ENCODE assay signal across 16 mouse cellular contexts in the genomic region with DNA sequence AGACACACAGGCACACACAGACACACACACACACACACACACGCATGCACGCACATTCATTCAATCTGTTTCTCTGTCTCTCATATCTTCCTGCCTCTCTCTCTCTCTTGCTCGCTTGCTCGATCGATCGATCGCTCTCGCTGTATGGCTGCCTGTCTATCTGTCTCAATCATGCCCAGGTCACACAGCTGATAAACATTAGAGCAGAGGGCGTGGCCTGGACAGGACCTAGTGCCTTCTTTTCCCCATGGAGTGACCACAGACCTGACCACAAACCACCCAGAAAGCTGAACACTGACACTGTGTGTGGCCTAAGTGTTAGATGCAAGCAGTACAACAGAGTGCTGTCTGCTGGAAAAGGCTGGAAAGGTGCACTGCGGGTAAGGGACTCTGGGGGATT.
A peak's percentile ranks its signal among the peaks of the same experiment; 100 is the strongest.
DNase-seq lines count a peak whose midpoint lies in the region; ATAC-seq and TF ChIP-seq lines count a peak whose summit lies in the region.
"Had no signal": no experiment of that assay in that cellular context is flagged by ENCODE, and none has a peak within 500 bp of the region (broad histone marks: within the 10 kb centered on the region; RNA-seq: fewer than 3 reads in every experiment).

No protein-coding gene starts in this region.

- peaks cover 61% of the 10 kb centered on the region for H3K4me1 ChIP-seq in heart, embryonic 12.5 days (replicated peaks)
- no peaks in the 10 kb centered on the region for H3K4me1 ChIP-seq in midbrain, embryonic 11.5 days (ENCODE audit: control insufficient read depth, insufficient read depth, low read length)
- H3K4me1 ChIP-seq in midbrain, postnatal 0 days (ENCODE audit: insufficient read depth, low read length): no peaks in the 10 kb centered on the region
- H3K4me1 ChIP-seq in liver, embryonic 12.5 days: peaks cover 33% of the 10 kb centered on the region
- H3K4me1 ChIP-seq: hindbrain, embryonic 12.5 days had no signal

- H3K27ac ChIP-seq in heart, embryonic 12.5 days (ENCODE audit: poor library complexity, severe bottlenecking): peak overlapping the region; percentile 64
- H3K27ac ChIP-seq in midbrain, embryonic 11.5 days (ENCODE audit: low read depth, low read length): no peak overlapping the region
- H3K27ac ChIP-seq in midbrain, postnatal 0 days (ENCODE audit: low read depth, low read length): no peak overlapping the region
- H3K27ac ChIP-seq in liver, embryonic 12.5 days: no peak overlapping the region
- H3K27ac ChIP-seq: hindbrain, embryonic 12.5 days; left cerebral cortex, adult 2 months had no signal

- no peak for TF ChIP-seq CTCF in midbrain, postnatal 0 days (IDR thresholded peaks at IDR 0.05)

- peaks cover 42% of the 10 kb centered on the region for H3K36me3 ChIP-seq in heart, embryonic 12.5 days
- no peaks in the 10 kb centered on the region for H3K36me3 ChIP-seq in midbrain, embryonic 11.5 days (ENCODE audit: control insufficient read depth, insufficient read depth, low read length)
- no peaks in the 10 kb centered on the region for H3K36me3 ChIP-seq in midbrain, postnatal 0 days (ENCODE audit: insufficient read depth, low read length)
- H3K36me3 ChIP-seq in liver, embryonic 12.5 days: no peaks in the 10 kb centered on the region
- H3K36me3 ChIP-seq: hindbrain, embryonic 12.5 days had no signal

- WGBS in heart, embryonic 12.5 days: 68% methylated on average over 10 of the region's 10 CpGs
- WGBS in midbrain, embryonic 11.5 days: 90% methylated on average over 10 of the region's 10 CpGs
- WGBS in midbrain, postnatal 0 days: 89% methylated on average over 10 of the region's 10 CpGs
- WGBS in liver, embryonic 12.5 days (ENCODE audit: insufficient replicate concordance): 23% methylated on average over 10 of the region's 10 CpGs

- no peaks in the 10 kb centered on the region for H3K9me3 ChIP-seq in heart, embryonic 12.5 days (replicated peaks)
- no peaks in the 10 kb centered on the region for H3K9me3 ChIP-seq in midbrain, embryonic 11.5 days (ENCODE audit: control insufficient read depth, low read length)
- no peaks in the 10 kb centered on the region for H3K9me3 ChIP-seq in midbrain, postnatal 0 days (ENCODE audit: low read length)
- no peaks in the 10 kb centered on the region for H3K9me3 ChIP-seq in liver, embryonic 12.5 days (replicated peaks)
- H3K9me3 ChIP-seq: hindbrain, embryonic 12.5 days; megakaryocyte, embryonic 14.5 days had no signal

- intact Hi-C loops in heart, postnatal 10 days (cut with DNase I): no loop called here

- no peaks in the 10 kb centered on the region for H3K27me3 ChIP-seq in heart, embryonic 12.5 days (replicated peaks)
- H3K27me3 ChIP-seq in midbrain, embryonic 11.5 days (ENCODE audit: control insufficient read depth, insufficient read depth, low read length): no peaks in the 10 kb centered on the region
- H3K27me3 ChIP-seq in midbrain, postnatal 0 days (ENCODE audit: insufficient read depth, low read length): no peaks in the 10 kb centered on the region
- H3K27me3 ChIP-seq in liver, embryonic 12.5 days (replicated peaks): no peaks in the 10 kb centered on the region; the same call in 1 of the 2 replicates
- H3K27me3 ChIP-seq: hindbrain, embryonic 12.5 days had no signal

- H3K4me3 ChIP-seq in heart, embryonic 12.5 days: no peak overlapping the region
- no peak overlapping the region for H3K4me3 ChIP-seq in midbrain, embryonic 11.5 days (ENCODE audit: low read depth, low read length)
- H3K4me3 ChIP-seq in midbrain, postnatal 0 days (ENCODE audit: low read depth, low read length): no peak overlapping the region
- no peak overlapping the region for H3K4me3 ChIP-seq in liver, embryonic 12.5 days
- H3K4me3 ChIP-seq: hindbrain, embryonic 12.5 days; left cerebral cortex, adult 2 months; megakaryocyte, embryonic 14.5 days had no signal

- peak overlapping the region; percentile 24; the same call in 1 of the 2 replicates for H3K9ac ChIP-seq in heart, embryonic 12.5 days
- H3K9ac ChIP-seq in midbrain, embryonic 11.5 days (ENCODE audit: low read length): no peak overlapping the region
- no peak overlapping the region for H3K9ac ChIP-seq in midbrain, postnatal 0 days (replicated peaks; ENCODE audit: low read length, poor library complexity, severe bottlenecking)
- H3K9ac ChIP-seq in liver, embryonic 12.5 days: no peak overlapping the region
- H3K9ac ChIP-seq: hindbrain, embryonic 12.5 days had no signal

- DNase-seq in heart, postnatal 10 days: no peak
- DNase-seq in midbrain, embryonic 11.5 days (ENCODE audit: low spot score, missing footprints): peak; percentile 82
- DNase-seq in midbrain, postnatal 0 days (ENCODE audit: low spot score): no peak
- no peak for DNase-seq in urinary bladder, adult 18-20 months (ENCODE audit: low spot score in 2 of 2)
- DNase-seq in cerebellum, adult 11 months: no peak
- DNase-seq: adrenal gland, postnatal 14 days; gastrocnemius, postnatal 36 days; kidney, adult 2 months; kidney, postnatal 4 days; spleen, adult 18-20 months; thymus, postnatal 36 days had no signal

- H3K4me2 ChIP-seq in heart, embryonic 12.5 days: no peak overlapping the region
- no peak overlapping the region for H3K4me2 ChIP-seq in midbrain, embryonic 11.5 days
- no peak overlapping the region for H3K4me2 ChIP-seq in midbrain, postnatal 0 days (ENCODE audit: low read depth, low read length, poor library complexity, severe bottlenecking)
- no peak overlapping the region for H3K4me2 ChIP-seq in liver, embryonic 12.5 days
- H3K4me2 ChIP-seq: hindbrain, embryonic 12.5 days had no signal

- no peak for ATAC-seq in heart, embryonic 12.5 days (ENCODE audit: insufficient number of reproducible peaks, low FRiP score)
- no peak for ATAC-seq in midbrain, embryonic 11.5 days (ENCODE audit: low FRiP score)
- no peak for ATAC-seq in midbrain, postnatal 0 days (ENCODE audit: low FRiP score)
- ATAC-seq in liver, embryonic 12.5 days: peak; percentile 24; the same call in 1 of the 2 replicates
